Mouse (Mus musculus) MEL (cell line): ENCODE data around the gene Anapc15. TPM values are rescaled to one million over a fixed set of nuclear protein-coding genes. Genes with fewer than 3 reads are reported as not detected.

Experiments
- DNase-seq: peaks from one replicate; pipeline ENCODE4 v3.0.0; 2011; ENCODE audit warnings: low read depth, low spot score
- H3K27ac ChIP-seq: 2 replicates; pipeline ENCODE4 v1.5.1; 2012; ENCODE audit warnings: low read depth, mild to moderate bottlenecking, control low read depth, low read length, moderate library complexity; ENCODE audit not compliant: control insufficient read depth
- H3K27me3 ChIP-seq, 2 experiments: fragments of 150-350 bp in 1 of 2; sonication (generic) in 1 of 2; 2 replicates each; pipeline ENCODE4 v1.6.1; 2012; ENCODE audit warnings: low read length in 2 of 2, mild to moderate bottlenecking in 2 of 2, improper control_type of control experiment in 1 of 2, moderate library complexity in 1 of 2; ENCODE audit not compliant: insufficient read depth in 2 of 2, control insufficient read depth in 1 of 2
- H3K36me3 ChIP-seq, 2 experiments: 2 replicates each; pipeline ENCODE4 v1.6.1; 2012 to 2014; ENCODE audit warnings: low read length in 2 of 2, improper control_type of control experiment in 1 of 2, inconsistent platforms in 1 of 2, mild to moderate bottlenecking in 1 of 2; ENCODE audit not compliant: insufficient read depth in 2 of 2, control insufficient read depth in 1 of 2
- H3K4me1 ChIP-seq, 2 experiments: fragments of 150-350 bp in 1 of 2; sonication (generic) in 1 of 2; 2 replicates each; pipeline ENCODE4 v1.6.1; 2012; ENCODE audit warnings: low read length in 2 of 2, improper control_type of control experiment in 1 of 2, mild to moderate bottlenecking in 1 of 2; ENCODE audit not compliant: insufficient read depth in 2 of 2, control insufficient read depth in 1 of 2
- H3K4me3 ChIP-seq, 2 experiments: fragments of 150-350 bp in 1 of 2; sonication (generic) in 1 of 2; 2 replicates each; pipeline ENCODE4 v1.5.1; 2012; ENCODE audit warnings: low read depth in 2 of 2, low read length in 2 of 2, mild to moderate bottlenecking in 2 of 2, moderate library complexity in 2 of 2, control low read depth in 1 of 2, improper control_type of control experiment in 1 of 2; ENCODE audit not compliant: control insufficient read depth in 1 of 2, insufficient read depth in 1 of 2
- H3K79me2 ChIP-seq: 2 replicates; pipeline ENCODE4 v1.6.1; 2012; ENCODE audit warnings: mild to moderate bottlenecking, low read length, moderate library complexity; ENCODE audit not compliant: control insufficient read depth, poor library complexity, insufficient read depth
- H3K9ac ChIP-seq: 2 replicates; pipeline ENCODE4 v1.6.1; 2012; ENCODE audit warnings: low read depth, mild to moderate bottlenecking, control low read depth, low read length, moderate library complexity; ENCODE audit not compliant: control insufficient read depth, poor library complexity, severe bottlenecking
- H3K9me3 ChIP-seq: fragments of 150-350 bp; sonication (generic); replicated peaks from 2 replicates; pipeline ENCODE4 v1.6.1; 2012; ENCODE audit warnings: mild to moderate bottlenecking, low read length, improper control_type of control experiment, moderate library complexity; ENCODE audit not compliant: insufficient read depth
- BHLHE40 ChIP-seq: IDR thresholded peaks from 2 replicates; pipeline ENCODE4 v1.6.1; 2012; ENCODE audit warnings: low read depth, mild to moderate bottlenecking, inconsistent platforms, low read length, improper control_type of control experiment, borderline replicate concordance
- CHD1 ChIP-seq: IDR thresholded peaks from 2 replicates; pipeline ENCODE4 v1.6.1; 2012; ENCODE audit warnings: low read depth, mild to moderate bottlenecking, inconsistent platforms, low read length, improper control_type of control experiment
- CHD2 ChIP-seq: IDR thresholded peaks from 2 replicates; pipeline ENCODE4 v1.6.1; 2011; ENCODE audit warnings: low read length, improper control_type of control experiment
- CTCF ChIP-seq, 3 experiments: IDR thresholded peaks in 2 of 3; conservative IDR thresholded peaks in 1 of 3; 2 replicates each; pipeline ENCODE4 v1.5.1; 2011 to 2012; ENCODE audit warnings: low read length in 3 of 3, low read depth in 2 of 3, mild to moderate bottlenecking in 2 of 3, improper control_type of control experiment in 1 of 3, inconsistent platforms in 1 of 3, mixed read lengths in 1 of 3, moderate library complexity in 1 of 3; ENCODE audit not compliant: control insufficient read depth in 1 of 3, insufficient read depth in 1 of 3, poor library complexity in 1 of 3, severe bottlenecking in 1 of 3
- E2F4 ChIP-seq: IDR thresholded peaks from 2 replicates; pipeline ENCODE4 v1.6.1; 2011; ENCODE audit warnings: low read depth, low read length, improper control_type of control experiment, borderline replicate concordance
- ELF1 ChIP-seq: IDR thresholded peaks from 2 replicates; pipeline ENCODE4 v1.6.1; 2014; ENCODE audit warnings: low read depth, mild to moderate bottlenecking, inconsistent platforms, low read length, improper control_type of control experiment, moderate library complexity
- EP300 ChIP-seq, 2 experiments: IDR thresholded peaks; 2 replicates each; pipeline ENCODE4 v1.6.1; 2011; ENCODE audit warnings: improper control_type of control experiment in 2 of 2, low read length in 2 of 2, low read depth in 1 of 2, mild to moderate bottlenecking in 1 of 2
- ETS1 ChIP-seq: IDR thresholded peaks from 2 replicates; pipeline ENCODE4 v1.6.1; 2012; ENCODE audit warnings: low read depth, mild to moderate bottlenecking, inconsistent platforms, low read length, improper control_type of control experiment, moderate library complexity
- GATA1 ChIP-seq: IDR thresholded peaks from 2 replicates; pipeline ENCODE4 v1.6.1; 2011; ENCODE audit warnings: low read depth, low read length, improper control_type of control experiment
- JUND ChIP-seq: IDR thresholded peaks from 2 replicates; pipeline ENCODE4 v1.6.1; 2011; ENCODE audit warnings: low read depth, mild to moderate bottlenecking, improper control_type of control experiment, low read length
- MAFK ChIP-seq: IDR thresholded peaks from 2 replicates; pipeline ENCODE4 v1.6.1; 2011; ENCODE audit warnings: low read depth, mild to moderate bottlenecking, low read length, improper control_type of control experiment, borderline replicate concordance
- MAX ChIP-seq: IDR thresholded peaks from 2 replicates; pipeline ENCODE4 v1.6.1; 2011; ENCODE audit warnings: low read length, improper control_type of control experiment
- MAZ ChIP-seq: IDR thresholded peaks from 2 replicates; pipeline ENCODE4 v1.6.1; 2012; ENCODE audit warnings: low read depth, mild to moderate bottlenecking, inconsistent platforms, low read length, improper control_type of control experiment
- MEF2A ChIP-seq: IDR thresholded peaks from 2 replicates; pipeline ENCODE4 v1.6.1; 2014; ENCODE audit warnings: low read depth, mild to moderate bottlenecking, inconsistent platforms, low read length, improper control_type of control experiment; ENCODE audit not compliant: poor library complexity, insufficient replicate concordance, severe bottlenecking; ENCODE audit errors: extremely low read depth
- MYB ChIP-seq: IDR thresholded peaks from 2 replicates; pipeline ENCODE4 v1.6.1; 2011; ENCODE audit warnings: mild to moderate bottlenecking, low read depth, low read length, improper control_type of control experiment
- NRF1 ChIP-seq: IDR thresholded peaks from 2 replicates; pipeline ENCODE4 v1.6.1; 2014; ENCODE audit warnings: low read depth, mild to moderate bottlenecking, inconsistent platforms, low read length, improper control_type of control experiment, moderate library complexity; ENCODE audit not compliant: poor library complexity, insufficient read depth, severe bottlenecking
- POLR2A ChIP-seq, 2 experiments: IDR thresholded peaks; 2 replicates each; pipeline ENCODE4 v1.6.1; 2011 to 2012; ENCODE audit warnings: low read length in 2 of 2, mild to moderate bottlenecking in 2 of 2, control low read depth in 1 of 2, improper control_type of control experiment in 1 of 2, low read depth in 1 of 2, moderate library complexity in 1 of 2; ENCODE audit not compliant: control insufficient read depth in 1 of 2, insufficient read depth in 1 of 2, poor library complexity in 1 of 2
- POLR2AphosphoS2 ChIP-seq: IDR thresholded peaks from 2 replicates; pipeline ENCODE4 v1.6.1; 2011; ENCODE audit warnings: low read length, improper control_type of control experiment
- POLR2AphosphoS5 ChIP-seq: IDR thresholded peaks from 2 replicates; pipeline ENCODE4 v1.6.1; 2012; ENCODE audit warnings: low read depth, borderline replicate concordance, mild to moderate bottlenecking, inconsistent platforms, low read length, moderate library complexity, mixed read lengths
- RCOR1 ChIP-seq: IDR thresholded peaks from 2 replicates; pipeline ENCODE4 v1.6.1; 2012; ENCODE audit warnings: low read depth, mild to moderate bottlenecking, inconsistent platforms, low read length, improper control_type of control experiment
- SIN3A ChIP-seq: IDR thresholded peaks from 2 replicates; pipeline ENCODE4 v1.6.1; 2012; ENCODE audit warnings: low read length, improper control_type of control experiment, inconsistent platforms
- SMC3 ChIP-seq: IDR thresholded peaks from 2 replicates; pipeline ENCODE4 v1.6.1; 2011; ENCODE audit warnings: low read depth, low read length, improper control_type of control experiment
- TAL1 ChIP-seq: IDR thresholded peaks from 2 replicates; pipeline ENCODE4 v1.6.1; 2012; ENCODE audit warnings: mild to moderate bottlenecking, inconsistent platforms, low read length, moderate library complexity, mixed read lengths
- TBP ChIP-seq: IDR thresholded peaks from 2 replicates; pipeline ENCODE4 v1.8.0; 2011; ENCODE audit warnings: low read depth, low read length, improper control_type of control experiment
- ZMIZ1 ChIP-seq: IDR thresholded peaks from 2 replicates; pipeline ENCODE4 v1.6.1; 2012; ENCODE audit warnings: low read depth, mild to moderate bottlenecking, inconsistent platforms, low read length, improper control_type of control experiment, moderate library complexity
- ZNF384 ChIP-seq: IDR thresholded peaks from 2 replicates; pipeline ENCODE4 v1.6.1; 2012; ENCODE audit warnings: low read depth, mild to moderate bottlenecking, inconsistent platforms, low read length, improper control_type of control experiment
- polyA plus RNA-seq, 2 experiments: library from polyadenylated mRNA; stranded (reverse) in 1 of 2; unstranded in 1 of 2; fragments of >175 nt in 1 of 2; fragments of >200 nt in 1 of 2; gene quantifications; 2 replicates each; pipeline versions ENCODE4 v1.2.1 to v1.2.4; 2012; ENCODE audit warnings: low replicate concordance in 2 of 2, low read depth in 1 of 2; ENCODE audit not compliant: insufficient read length in 2 of 2, insufficient read depth in 1 of 2, missing spikeins in 1 of 2
- total RNA-seq: library from RNA; depleted of rRNA; stranded (reverse); fragments of 300-350 nt; gene quantifications from 2 replicates; pipeline ENCODE4 v1.2.3, GENCODE M21; 2012

Anapc15 gene
- total and polyA plus RNA-seq, 3 experiments, result 68.7 to 103 TPM; not detected in 1

GRCm38 (mm10) chr7:101895695-101896094, 32.2 kb downstream of the Anapc15 start:
- TF ChIP-seq SMC3 (peak; percentile 28; the same call in 1 of the 2 replicates), MAZ (peak; percentile 31; the same call in 1 of the 2 replicates), MEF2A (no peak), CTCF (IDR thresholded peaks at IDR 0.05 in 2 of 3, conservative IDR thresholded peaks at IDR 0.05 in 1 of 3; ENCODE audit: control insufficient read depth in 1 of 3, insufficient read depth in 1 of 3, low read depth in 2 of 3, low read length in 3 of 3, poor library complexity in 1 of 3, severe bottlenecking in 1 of 3) (peak in 1 of 3 experiments; percentile 13; a peak in 1 of 6 replicates)
- H3K27me3 ChIP-seq, result no peaks in the 10 kb centered on the region; a peak in 1 of 4 replicates
- no peak for DNase-seq
- peaks cover 0 to 4% of the 10 kb centered on the region in 2 experiments; a peak in 2 of 4 replicates for H3K4me1 ChIP-seq
- peaks cover 1% of the 10 kb centered on the region; the same call in 1 of the 2 replicates for H3K79me2 ChIP-seq
- no peaks in the 10 kb centered on the region for H3K9me3 ChIP-seq
- H3K4me3 ChIP-seq, result peak overlapping the region; percentile 63 to 66
- peak overlapping the region; percentile 69 for H3K9ac ChIP-seq
- peak overlapping the region; percentile 34 for H3K27ac ChIP-seq
- peaks cover 0 to 8% of the 10 kb centered on the region in 2 experiments; a peak in 2 of 4 replicates for H3K36me3 ChIP-seq

GRCm38 (mm10) chr7:101896104-101897066, 32.9 kb downstream of the Anapc15 start:
- Histone ChIP-seq H3K4me1 (peaks cover 0 to 4% of the 10 kb centered on the region in 2 experiments; a peak in 2 of 4 replicates), H3K79me2 (peaks cover 1% of the 10 kb centered on the region; the same call in 1 of the 2 replicates), H3K9ac (peak overlapping the region; percentile 85), H3K36me3 (peaks cover 0 to 8% of the 10 kb centered on the region in 2 experiments; a peak in 2 of 4 replicates), H3K4me3 (peak overlapping the region; percentile 71 to 79), H3K9me3 (no peaks in the 10 kb centered on the region), H3K27ac (peak overlapping the region; percentile 92), H3K27me3 (no peaks in the 10 kb centered on the region; a peak in 1 of 4 replicates)
- peak; percentile 99 for DNase-seq
- TF ChIP-seq POLR2AphosphoS2, result peak; percentile 49; the same call in 1 of the 2 replicates
- 0 out of 2 replicates have a peak, but pooled peaks have one; percentile 3 for TF ChIP-seq RCOR1
- TF ChIP-seq MAZ, result peak; percentile 74; the same call in 1 of the 2 replicates
- no peak for TF ChIP-seq BHLHE40
- TF ChIP-seq CHD2, result peak; percentile 65
- TF ChIP-seq MEF2A, result no peak
- peak; percentile 87 for TF ChIP-seq SIN3A
- no peak for TF ChIP-seq CTCF (IDR thresholded peaks at IDR 0.05 in 2 of 3, conservative IDR thresholded peaks at IDR 0.05 in 1 of 3; ENCODE audit: control insufficient read depth in 1 of 3, insufficient read depth in 1 of 3, low read depth in 2 of 3, low read length in 3 of 3, poor library complexity in 1 of 3, severe bottlenecking in 1 of 3)
- TF ChIP-seq POLR2AphosphoS5, result no peak
- peak; percentile 87 for TF ChIP-seq ZNF384
- peak; percentile 45 to 89; a peak in 3 of 4 replicates for TF ChIP-seq POLR2A (IDR thresholded peaks at IDR 0.05; ENCODE audit: control insufficient read depth in 1 of 2, insufficient read depth in 1 of 2, low read depth in 1 of 2, low read length in 2 of 2, poor library complexity in 1 of 2)
- TF ChIP-seq MAFK, result no peak
- no peak for TF ChIP-seq TAL1
- peak; percentile 84 for TF ChIP-seq ELF1
- TF ChIP-seq TBP, result peak; percentile 86
- TF ChIP-seq EP300 (IDR thresholded peaks at IDR 0.05; ENCODE audit: low read depth in 1 of 2, low read length in 2 of 2), result 0 out of 4 replicates have a peak, but pooled peaks of 1 of the 2 experiments have one; percentile 15
- TF ChIP-seq E2F4, result peak; percentile 93
- TF ChIP-seq MAX, result peak; percentile 96
- peak; percentile 94 for TF ChIP-seq NRF1
- no peak for TF ChIP-seq JUND
- 0 out of 2 replicates have a peak, but pooled peaks have one; percentile 49 for TF ChIP-seq CHD1
- 0 out of 2 replicates have a peak, but pooled peaks have one; percentile 26 for TF ChIP-seq ETS1
- TF ChIP-seq GATA1, result peak; percentile 65
- TF ChIP-seq MYB, result no peak
- no peak for TF ChIP-seq SMC3
- peak; percentile 90 for TF ChIP-seq ZMIZ1
